Mouse (Mus musculus): ENCODE data around the gene Tacr2. TPM values are rescaled to one million over a fixed set of nuclear protein-coding genes. Genes with fewer than 3 reads are reported as not detected.

The Tacr2 gene
- total RNA-seq (2023): not detected in 2 replicates

GRCm38 (mm10) chr10:62252000-62252488, at the start of gene Tacr2:
Gene Tacr2 (plus strand): TSS chr10:62252438.

DNA sequence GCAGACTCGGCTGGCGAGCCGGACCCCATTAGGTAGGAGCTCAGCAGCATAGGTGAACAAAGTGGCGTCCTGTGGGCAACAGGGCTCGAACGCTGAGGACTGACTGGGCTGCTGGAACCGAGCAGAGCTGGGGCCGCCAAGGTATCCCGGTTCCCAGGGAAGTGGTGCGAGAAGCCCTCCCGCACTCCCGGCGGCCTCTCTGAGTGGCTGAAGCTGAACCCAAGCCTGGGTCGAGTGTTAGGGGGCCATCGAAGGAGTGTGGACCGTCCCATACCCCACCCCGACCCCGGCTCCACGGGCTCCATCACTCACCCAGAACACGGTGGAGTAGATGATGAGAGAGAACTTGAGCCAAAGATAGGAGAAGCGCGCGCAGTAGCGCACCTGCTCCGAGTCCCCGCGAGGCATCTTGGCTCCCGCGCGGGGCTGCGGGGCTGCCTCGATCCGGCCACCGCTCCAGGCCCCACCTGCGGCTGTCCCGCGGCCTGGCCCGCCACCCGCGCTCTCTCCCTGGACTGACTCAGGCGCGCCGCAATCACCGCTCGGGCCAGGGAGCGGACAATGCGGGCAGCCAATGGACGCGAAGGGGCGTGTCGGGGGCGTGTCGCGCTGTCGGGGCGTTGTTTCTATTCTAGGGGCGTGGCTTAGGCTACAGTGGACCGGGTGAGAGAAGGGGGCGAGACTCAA, 21.4 kb upstream of the Tacr2 start, which contains the start of gene Tspan15:
Tspan15 (minus strand) TSS at position 544 of the 687 bp plus-strand sequence.

Other genes with a start within 250 kb of the Tacr2 start
- not detected in 2 replicates for gene Neurog3, start 119.3 kb upstream of the Tacr2 start, total RNA-seq (2023)
- 7.0 and 7.4 TPM in 2 replicates for gene Fam241b, start 108.5 kb upstream of the Tacr2 start, total RNA-seq (2023)
- 5.3 and 12.5 TPM in 2 replicates for gene Tspan15, start 21.2 kb upstream of the Tacr2 start, total RNA-seq (2023)
- 78.7 and 97.1 TPM in 2 replicates for gene Hk1, start 127.5 kb downstream of the Tacr2 start, total RNA-seq (2023)
- 0.41 TPM in 1 of 2 replicates, not detected in the other for gene Hkdc1, start 170.1 kb downstream of the Tacr2 start, total RNA-seq (2023)
- not detected in 2 replicates for gene 4930507D05Rik, start 197.1 kb downstream of the Tacr2 start, total RNA-seq (2023)
- gene Supv3l1, start 197.3 kb downstream of the Tacr2 start, total RNA-seq (2023): 18.3 and 18.4 TPM in 2 replicates
- 47.0 and 53.3 TPM in 2 replicates for gene Vps26a, start 234.4 kb downstream of the Tacr2 start, total RNA-seq (2023)